Mouse (Mus musculus): Measurements from ENCODE around the gene Pidd1.

Pidd1 gene

GRCm38 (mm10) chr7:141443828-141444237 is at the start of gene Pidd1:
Pidd1 (minus strand) TSS chr7:141444025.
- 1% methylated on average over 25 of the region's 25 CpGs for WGBS

GRCm38 (mm10) chr7:141492738-141493137 is 48.9 kb upstream of the Pidd1 start:
- WGBS = 86% methylated on average over 5 of the region's 5 CpGs

- WGBS = 91% methylated on average over 2 of the region's 2 CpGs
Observed at GRCm38 (mm10) chr7:141491151-141491550, 47.3 kb upstream of the Pidd1 start.

GRCm38 (mm10) chr7:141487141-141487540 is 43.3 kb upstream of the Pidd1 start:
- 78% methylated on average over 7 of the region's 7 CpGs for WGBS

- 86% methylated on average over 1 of the region's 1 CpGs for WGBS
Observed at GRCm38 (mm10) chr7:141486239-141486638, 42.4 kb upstream of the Pidd1 start.

GRCm38 (mm10) chr7:141485606-141486005 is 41.8 kb upstream of the Pidd1 start:
- WGBS = 36% methylated on average over 2 of the region's 2 CpGs

- WGBS = 87% methylated on average over 2 of the region's 2 CpGs
Observed at GRCm38 (mm10) chr7:141485186-141485585, 41.4 kb upstream of the Pidd1 start.

GRCm38 (mm10) chr7:141484186-141485120 is 40.6 kb upstream of the Pidd1 start:
- WGBS = 86% methylated on average over 5 of the region's 5 CpGs

GRCm38 (mm10) chr7:141483114-141483653 is 39.4 kb upstream of the Pidd1 start:
- 70% methylated on average over 6 of the region's 6 CpGs for WGBS

- WGBS = 26% methylated on average over 11 of the region's 11 CpGs
Observed at GRCm38 (mm10) chr7:141482531-141483024, 38.8 kb upstream of the Pidd1 start.

- WGBS = 3% methylated on average over 81 of the region's 81 CpGs
Observed at GRCm38 (mm10) chr7:141481498-141482401, 37.9 kb upstream of the Pidd1 start.

GRCm38 (mm10) chr7:141480842-141481497 is 37.1 kb upstream of the Pidd1 start:
- WGBS = 9% methylated on average over 10 of the region's 10 CpGs

- 74% methylated on average over 5 of the region's 5 CpGs for WGBS
Observed at GRCm38 (mm10) chr7:141478270-141478748, 34.5 kb upstream of the Pidd1 start.

- 55% methylated on average over 4 of the region's 4 CpGs for WGBS
Observed at GRCm38 (mm10) chr7:141477578-141478269, 33.9 kb upstream of the Pidd1 start.

- WGBS = 21% methylated on average over 7 of the region's 7 CpGs
Observed at GRCm38 (mm10) chr7:141476981-141477370, 33.2 kb upstream of the Pidd1 start.

GRCm38 (mm10) chr7:141476226-141476980 is 32.6 kb upstream of the Pidd1 start:
- WGBS = 3% methylated on average over 17 of the region's 17 CpGs

GRCm38 (mm10) chr7:141475805-141476158 is 32.0 kb upstream of the Pidd1 start:
- 3% methylated on average over 12 of the region's 12 CpGs for WGBS

- 1% methylated on average over 87 of the region's 87 CpGs for WGBS
Observed at GRCm38 (mm10) chr7:141475011-141475804, 31.4 kb upstream of the Pidd1 start, which contains the start of the genes Polr2l and Tspan4. Polr2l (minus strand) TSS chr7:141475132. Tspan4 (plus strand) TSS chr7:141475240.

GRCm38 (mm10) chr7:141474160-141474559 is 30.3 kb upstream of the Pidd1 start:
- WGBS = 8% methylated on average over 5 of the region's 5 CpGs
